Mouse (Mus musculus): ENCODE measurements around the gene Fkbp14.

Gene Fkbp14

DNA sequence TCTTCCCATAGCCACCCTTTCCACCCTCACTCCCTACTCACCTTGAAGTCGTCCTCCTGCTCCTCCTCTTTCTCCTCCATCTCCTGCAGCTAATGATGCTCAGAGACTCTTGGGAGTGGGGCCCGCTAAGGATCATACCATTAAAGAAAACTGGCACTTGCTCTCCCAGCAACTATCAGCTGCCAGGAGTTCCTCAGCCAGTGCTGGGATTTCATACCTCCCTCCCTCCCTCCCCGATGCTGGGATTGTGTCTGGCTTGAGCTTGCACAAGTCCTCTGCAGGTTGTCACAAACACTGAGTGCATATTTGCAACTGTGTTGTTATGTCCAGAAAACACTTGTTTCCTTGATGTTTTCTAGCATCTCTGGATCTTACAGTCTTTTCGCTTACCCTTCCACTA lies at the start of gene Fkbp14:
Gene Fkbp14, minus strand, starts transcription at position 101 of the 400 bp plus-strand sequence.
- DNase-seq: no peak

DNA sequence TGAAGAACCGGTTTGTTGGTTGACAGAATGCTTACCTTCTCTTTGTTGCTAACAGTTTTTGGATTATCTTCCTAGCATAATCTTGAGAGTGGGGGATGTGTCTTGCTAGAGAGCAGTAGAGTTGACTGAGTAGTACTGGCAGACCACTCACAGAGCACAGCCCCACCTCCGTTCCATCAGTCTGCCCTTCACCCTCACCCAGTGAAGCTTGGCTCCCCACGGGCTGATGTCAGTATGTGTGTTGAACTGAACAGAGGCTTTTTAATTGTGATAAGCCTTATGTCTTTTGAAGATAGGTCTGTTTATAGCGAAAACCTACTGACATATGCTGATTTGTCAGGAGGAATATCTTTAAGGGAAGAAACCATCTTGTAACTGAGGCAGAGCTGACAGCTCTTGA lies 46.1 kb upstream of the Fkbp14 start:
- DNase-seq: no peak

DNA sequence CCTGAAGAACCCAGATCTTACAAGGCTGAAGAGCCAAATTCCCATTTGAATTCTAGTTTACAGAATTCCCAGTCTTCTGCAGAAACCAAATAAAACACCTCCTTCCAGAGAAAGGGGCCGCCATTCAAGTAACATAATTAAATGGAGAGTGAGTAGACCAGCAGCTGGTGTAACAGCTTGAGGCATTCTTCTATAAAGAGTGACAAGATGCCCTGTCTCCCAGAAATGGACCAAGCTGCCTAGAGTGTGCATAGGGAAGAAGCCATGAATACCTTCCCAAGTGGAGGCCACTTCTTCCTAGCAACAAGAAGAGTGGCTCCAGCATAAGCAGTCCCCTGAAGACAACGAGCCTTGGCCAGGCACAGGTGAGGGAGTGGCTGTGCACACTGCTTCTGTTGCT lies 44.8 kb upstream of the Fkbp14 start:
- DNase-seq: no peak

GRCm38 (mm10) chr6:54639877-54640276 lies 42.8 kb upstream of the Fkbp14 start:
- DNase-seq: no peak

GRCm38 (mm10) chr6:54631462-54631861 lies 34.4 kb upstream of the Fkbp14 start:
- peak; percentile 59 for DNase-seq

GRCm38 (mm10) chr6:54629734-54630133 lies 32.6 kb upstream of the Fkbp14 start:
- DNase-seq: peak; percentile 65

DNA sequence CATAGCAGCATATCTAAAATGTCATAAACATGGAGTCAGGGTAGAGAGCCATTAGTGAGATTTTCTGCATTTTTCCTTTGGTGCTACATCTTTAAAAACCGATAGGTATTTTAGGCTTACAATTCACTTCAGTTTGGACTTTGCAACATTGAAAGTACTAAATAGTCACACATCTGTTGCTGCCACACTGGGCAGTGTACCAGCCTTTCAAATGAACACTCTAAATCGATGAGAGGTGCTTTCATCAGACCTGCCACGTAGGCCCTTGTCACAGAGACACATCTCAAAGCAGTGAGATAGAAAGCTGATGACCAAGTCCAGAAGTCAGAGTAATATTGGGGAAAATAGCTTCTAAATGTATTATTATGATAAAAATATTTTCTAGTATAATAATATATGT lies 31.3 kb upstream of the Fkbp14 start:
- no peak for DNase-seq

GRCm38 (mm10) chr6:54620357-54620756 lies 23.2 kb upstream of the Fkbp14 start:
- no peak for DNase-seq

GRCm38 (mm10) chr6:54619530-54619929 lies 22.4 kb upstream of the Fkbp14 start:
- DNase-seq: no peak

DNA sequence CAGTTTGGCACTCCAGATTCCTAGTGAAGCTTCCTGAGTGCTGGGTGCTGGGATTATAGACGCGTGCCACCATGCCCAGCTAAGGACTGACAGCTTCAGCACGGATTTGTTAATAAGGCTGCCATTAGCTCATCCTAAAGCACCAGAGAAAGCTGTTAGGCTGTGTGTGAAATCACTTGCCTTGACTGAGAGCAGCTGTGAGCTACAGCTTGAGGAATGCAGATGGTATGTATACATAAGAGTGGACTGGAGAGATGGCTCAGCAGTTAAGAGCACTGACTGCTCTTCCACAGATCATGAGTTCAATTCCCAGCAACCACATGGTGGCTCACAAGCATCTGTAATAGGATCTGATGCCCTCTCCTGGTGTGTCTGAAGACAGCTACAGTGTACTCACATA lies 20.3 kb upstream of the Fkbp14 start:
- DNase-seq: no peak

- no peak for DNase-seq
Measured at GRCm38 (mm10) chr6:54606241-54606640, 9.1 kb upstream of the Fkbp14 start.

- no peak for DNase-seq
Measured at GRCm38 (mm10) chr6:54604001-54604715, 7.0 kb upstream of the Fkbp14 start.

DNA sequence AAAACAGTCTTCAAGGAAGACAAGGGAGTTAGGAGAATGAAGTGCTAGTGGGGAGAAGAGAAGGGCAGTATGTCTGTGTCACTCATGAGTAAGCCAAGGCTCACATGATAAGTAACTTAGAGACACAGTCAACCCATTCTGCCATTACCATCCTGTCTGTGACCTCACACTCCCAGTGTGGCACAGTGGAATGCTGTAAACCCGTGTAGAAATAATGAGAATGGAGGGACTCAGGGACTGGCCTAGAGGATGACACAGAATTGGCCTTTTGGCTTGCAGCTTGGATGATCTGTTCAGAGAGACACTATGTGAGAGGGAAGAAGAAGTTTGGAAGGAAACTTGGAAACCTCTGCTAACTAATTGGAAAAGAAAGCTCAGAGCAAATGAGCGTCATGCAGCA lies 5.8 kb upstream of the Fkbp14 start:
- DNase-seq: no peak

DNA sequence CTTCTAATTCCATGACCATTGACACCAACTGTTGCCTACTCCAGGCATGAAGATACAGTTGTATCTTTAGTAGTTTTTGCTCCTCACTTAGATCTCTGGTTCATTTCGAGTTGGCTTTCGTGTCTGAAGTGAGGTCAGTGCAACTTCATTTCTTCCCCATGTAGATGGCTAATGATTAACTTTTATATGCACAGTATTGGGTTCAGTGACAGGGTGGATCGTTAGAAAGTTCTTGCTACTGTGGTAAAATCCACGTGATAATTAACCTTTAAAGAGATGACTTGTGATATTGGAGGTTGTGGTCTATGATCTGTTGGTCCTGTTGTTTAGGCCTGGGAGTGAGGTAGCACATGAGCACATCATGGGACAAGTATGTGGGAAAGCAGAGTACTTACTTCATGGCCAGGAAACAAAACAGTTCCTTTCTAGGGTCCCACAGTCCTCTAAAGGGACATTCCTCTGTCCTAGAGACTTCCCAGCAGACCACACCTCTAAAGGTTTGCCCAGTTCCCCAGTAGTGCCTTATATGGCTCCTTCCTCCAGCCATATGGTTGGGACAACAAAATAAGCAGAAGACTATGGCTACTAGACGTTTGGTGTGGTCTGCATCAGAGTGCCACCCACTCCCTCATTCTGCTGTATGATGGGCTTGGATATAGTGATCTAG lies 3.7 kb upstream of the Fkbp14 start:
- no peak for DNase-seq

GRCm38 (mm10) chr6:54597711-54598110 lies 603 bp upstream of the Fkbp14 start:
- DNase-seq: no peak

GRCm38 (mm10) chr6:54595330-54595878 lies 1.7 kb downstream of the Fkbp14 start:
- DNase-seq: no peak

DNA sequence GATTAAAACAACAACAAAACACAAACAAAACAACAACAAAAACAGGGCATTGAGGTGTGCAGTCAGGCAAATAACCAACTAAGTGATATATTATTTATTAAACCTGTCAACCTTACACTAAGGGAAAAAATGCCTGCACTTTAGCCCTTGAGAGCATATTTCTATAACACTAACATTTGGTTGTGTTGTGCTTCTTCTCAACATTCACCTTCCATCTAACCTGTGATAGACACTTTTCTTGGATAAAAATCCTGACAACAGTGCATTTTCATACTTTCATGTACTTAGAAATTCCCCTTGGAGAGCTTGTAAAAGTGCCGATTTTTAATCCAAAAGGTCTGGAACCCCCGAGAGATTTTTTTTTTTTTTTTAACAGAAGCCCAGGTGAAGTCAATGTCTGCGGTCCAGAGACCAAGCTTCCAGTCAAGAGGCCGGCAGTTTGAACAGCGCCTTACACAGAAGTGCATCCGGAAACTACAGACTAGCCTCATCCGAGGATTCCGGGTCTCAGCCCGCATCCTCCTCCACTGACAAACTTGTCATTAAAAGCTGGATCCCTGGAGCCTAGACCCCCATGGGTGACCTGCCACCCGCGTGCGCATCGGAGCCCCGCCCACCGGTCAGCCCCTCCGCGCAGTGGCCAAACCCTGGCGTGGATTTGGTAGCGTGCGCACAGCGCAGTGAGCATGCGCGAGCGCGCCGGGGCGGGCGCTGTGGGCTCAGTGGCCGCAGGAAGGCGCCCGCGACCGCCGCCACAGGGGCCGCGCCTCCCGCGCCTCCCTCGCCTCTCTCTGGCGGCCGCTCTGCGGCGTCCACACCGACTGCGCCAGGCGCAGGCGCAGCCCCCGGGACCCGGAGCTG lies 2.4 kb downstream of the Fkbp14 start, which contains the start of gene Plekha8:
Gene Plekha8, plus strand, starts transcription at position 643 of the 861 bp plus-strand sequence.
- DNase-seq: peak; percentile 93

DNA sequence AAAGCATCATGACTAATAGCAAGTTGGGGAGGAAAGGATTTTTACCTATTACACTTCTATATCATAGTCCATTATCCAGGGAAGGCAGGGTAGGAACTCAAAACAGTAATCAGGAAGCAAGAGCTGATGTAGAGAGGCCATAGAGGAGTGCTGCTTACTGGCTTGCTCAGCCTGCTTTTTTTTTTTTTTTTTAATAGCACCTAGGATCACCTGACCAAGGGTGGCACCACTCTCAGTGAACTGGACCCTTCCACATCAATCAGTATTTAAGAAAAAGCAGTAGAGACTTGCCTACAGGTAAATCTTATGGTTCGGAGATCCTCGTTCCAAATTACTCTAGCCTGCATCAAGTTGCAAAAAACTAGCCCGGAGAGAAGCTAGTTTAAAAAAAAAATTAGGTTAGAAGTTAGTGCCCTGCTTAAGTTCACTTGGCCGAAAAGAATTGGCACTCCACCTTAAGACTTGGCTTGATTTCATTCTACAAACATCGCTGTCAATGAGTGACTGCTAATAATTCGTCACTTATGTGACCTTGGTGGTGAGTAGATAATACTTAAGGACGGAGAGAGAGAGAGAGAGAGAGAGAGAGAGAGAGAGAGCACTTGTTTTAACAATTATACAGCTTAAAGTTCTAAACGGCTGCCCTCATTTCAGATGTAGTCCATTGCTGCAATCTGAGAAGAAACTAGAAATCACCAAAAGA lies 3.2 kb downstream of the Fkbp14 start:
- DNase-seq: peak; percentile 13

DNA sequence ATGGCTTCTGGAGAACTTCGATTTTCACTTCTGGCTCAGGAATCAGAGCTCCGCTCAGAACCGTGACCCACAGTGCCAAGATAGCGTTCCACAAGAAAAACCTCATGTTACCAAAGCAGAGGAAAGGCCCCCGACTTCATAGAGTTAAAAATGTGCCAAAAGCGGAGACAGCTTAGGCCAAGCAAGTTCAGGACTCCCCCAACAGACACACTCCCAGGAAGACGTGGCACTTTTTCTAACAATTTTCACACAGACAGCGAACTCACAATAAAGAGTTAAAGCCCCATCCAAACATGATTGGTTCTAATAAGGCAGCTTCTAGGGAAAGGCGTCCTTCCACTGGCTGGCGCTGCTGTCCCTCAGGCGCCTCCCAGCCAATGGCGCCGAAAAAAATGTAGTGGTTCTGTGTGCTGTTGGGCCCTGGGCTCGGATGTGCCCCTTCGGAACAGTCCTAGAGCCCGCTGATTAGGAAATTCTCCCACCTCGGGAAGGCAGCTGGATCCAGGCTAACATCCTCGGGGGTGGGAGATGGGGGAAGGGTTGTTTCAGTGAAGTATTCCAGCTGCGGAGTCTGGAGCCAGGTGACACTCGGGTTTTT lies 4.1 kb downstream of the Fkbp14 start:
- peak; percentile 97 for DNase-seq

GRCm38 (mm10) chr6:54591778-54592177 lies 5.3 kb downstream of the Fkbp14 start:
- peak; percentile 70 for DNase-seq

GRCm38 (mm10) chr6:54590691-54591090 lies 6.4 kb downstream of the Fkbp14 start:
- no peak for DNase-seq

DNA sequence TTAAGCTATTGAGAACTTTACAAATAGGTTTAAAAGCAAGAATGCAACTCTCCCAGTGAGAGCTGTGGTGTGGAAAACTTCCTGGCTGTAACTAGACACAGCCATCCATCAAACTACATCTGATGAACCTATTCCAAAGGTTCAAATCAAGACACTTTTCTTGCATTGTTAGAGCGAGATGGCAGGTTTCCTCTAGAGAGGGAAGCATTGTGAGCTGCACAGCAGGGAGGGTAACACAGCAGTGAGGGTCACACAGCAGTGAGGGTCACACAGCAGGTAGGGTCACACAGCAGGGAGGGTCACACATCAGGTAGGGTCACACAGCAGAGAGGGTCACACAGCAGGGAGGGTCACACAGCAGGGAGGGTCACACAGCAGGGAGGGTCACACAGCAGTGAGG lies 8.9 kb downstream of the Fkbp14 start:
- DNase-seq: no peak
